ENCODE assay signal across 14 mouse cellular contexts in the genomic region with DNA sequence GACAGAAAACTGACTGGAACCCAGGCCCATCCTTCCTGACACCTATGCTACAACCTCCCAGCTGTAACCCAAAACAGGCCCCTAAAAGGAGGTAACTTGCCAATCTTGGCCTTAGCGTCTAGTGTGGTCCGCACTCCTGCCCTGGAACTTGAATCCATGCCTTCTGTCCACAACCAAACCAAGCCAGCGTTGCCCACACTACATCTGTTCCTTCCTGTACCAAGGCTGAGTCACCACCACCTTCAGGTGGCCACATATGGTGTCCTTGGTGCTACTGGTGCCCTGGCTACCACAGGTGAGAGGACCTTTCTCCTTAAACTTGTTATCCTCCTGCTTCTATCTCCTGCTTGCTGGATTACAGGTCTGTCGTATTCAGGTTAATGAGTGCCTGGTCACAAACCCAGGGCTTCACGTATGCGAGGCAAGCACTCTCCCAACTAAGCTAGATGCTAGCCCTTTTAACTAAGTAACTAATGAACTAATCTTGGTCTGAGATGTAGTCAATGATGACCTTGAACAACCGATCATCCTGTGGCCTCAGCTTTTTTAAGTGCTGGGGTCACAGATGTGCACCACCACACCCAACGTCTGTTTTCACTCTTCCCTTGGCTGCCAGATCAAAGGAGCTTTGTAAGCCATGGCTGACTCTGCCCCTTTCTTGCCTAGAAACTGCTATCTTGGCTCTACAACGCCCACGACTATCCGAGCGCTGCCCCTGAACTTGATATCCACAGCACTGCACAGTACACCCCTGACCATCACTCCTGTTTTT. TPM values are rescaled to one million over a fixed set of nuclear protein-coding genes. Genes with fewer than 3 reads are reported as not detected.
"Had no signal": no experiment of that assay in that cellular context is flagged by ENCODE, and none has a peak within 500 bp of the region (broad histone marks: within the 10 kb centered on the region; RNA-seq: fewer than 3 reads in every experiment).

No protein-coding gene starts in this region.

- H3K9ac ChIP-seq: limb, embryonic 13.5 days; liver, embryonic 14.5 days; neural tube, embryonic 12.5 days had no signal

- H3K27ac ChIP-seq: layer of hippocampus, adult 2 months; limb, embryonic 13.5 days; liver, embryonic 14.5 days; midbrain, embryonic 10.5 days; neural tube, embryonic 12.5 days had no signal

- DNase-seq: kidney, postnatal 10 days; kidney, postnatal 4 days; left cerebral cortex, postnatal 4 days; lung, adult 18-20 months; midbrain, embryonic 14.5 days; retina, postnatal 1 day; thymus, adult 18-20 months; thymus, postnatal 36 days had no signal

- H3K27me3 ChIP-seq: limb, embryonic 13.5 days; neural tube, embryonic 12.5 days had no signal

- H3K4me3 ChIP-seq: layer of hippocampus, adult 2 months; limb, embryonic 13.5 days; midbrain, embryonic 10.5 days; neural tube, embryonic 12.5 days had no signal

RNA-seq across cellular contexts. Expression of a gene that starts 4.6 kb away (rescaled TPM):
- total RNA-seq: neutrophil, adult 5-6 weeks had no signal
